Mouse (Mus musculus): ENCODE results near the gene Dnttip1.
A peak's percentile ranks its signal among the peaks of the same experiment; 100 is the strongest.
"Not testable (repeated sequence)": the region's sequence is repeated elsewhere in the genome, so short reads cannot be mapped to it uniquely, and the experiment has no call there.

Gene Dnttip1

DNA sequence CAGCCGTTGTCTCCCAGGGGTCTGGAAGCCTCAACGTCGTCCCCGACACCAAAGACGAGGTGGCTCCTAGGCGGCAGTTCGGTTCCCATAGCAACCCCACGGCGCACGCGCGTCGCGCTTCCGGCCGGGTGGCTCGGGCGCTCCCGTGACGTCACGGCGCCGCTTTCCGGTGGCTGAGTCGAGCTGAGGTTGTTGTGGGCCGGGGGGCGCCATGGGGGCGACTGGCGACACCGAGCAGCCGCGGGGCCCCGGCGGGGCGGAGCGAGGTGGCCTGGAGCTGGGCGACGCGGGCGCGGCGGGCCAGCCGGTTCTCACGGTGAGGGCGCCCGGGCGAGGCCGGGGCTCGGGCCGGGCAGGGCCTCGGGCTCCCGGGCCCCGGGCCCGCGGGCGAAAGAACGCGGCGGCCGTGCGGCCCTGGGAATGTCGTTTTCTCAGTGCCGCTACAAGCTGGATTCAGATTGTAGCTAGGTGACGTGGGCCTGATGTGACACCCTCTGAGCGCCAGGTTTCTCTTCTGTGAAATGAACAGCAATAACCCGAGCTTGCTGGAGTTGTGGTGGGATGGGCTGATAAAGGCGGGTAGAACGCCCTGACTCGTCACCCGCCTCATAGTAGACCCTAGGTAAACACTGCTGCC, at the start of gene Dnttip1, which contains the start of gene Wfdc3:
Gene Dnttip1, plus strand, starts transcription at position 141 of the 637 bp plus-strand sequence.
Gene Wfdc3, minus strand, starts transcription at position 89 of the 637 bp plus-strand sequence.
- DNase-seq, result peak; percentile 95

DNA sequence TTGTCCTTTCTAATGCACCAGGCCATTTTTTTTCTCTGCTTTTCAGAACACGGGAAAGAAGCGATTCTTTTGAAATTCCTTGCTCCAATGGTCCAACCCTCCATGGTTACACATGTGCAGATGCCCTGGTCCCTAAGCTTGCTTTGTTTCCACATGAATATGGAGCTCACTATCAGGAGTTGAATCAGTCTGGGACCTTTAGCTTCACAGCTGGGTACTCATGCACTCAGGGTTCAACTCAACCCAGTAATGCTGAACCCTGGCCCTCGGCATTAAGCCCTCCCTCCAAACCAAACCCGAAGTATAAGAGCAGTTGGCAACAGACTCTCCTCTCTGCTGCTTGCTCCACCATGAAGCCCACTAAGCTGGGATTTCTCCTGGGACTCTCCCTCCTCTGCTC, 47.6 kb upstream of the Dnttip1 start, which contains the start of gene Spint4:
Gene Spint4, plus strand, starts transcription at position 301 of the 400 bp plus-strand sequence.
- no peak for DNase-seq

DNA sequence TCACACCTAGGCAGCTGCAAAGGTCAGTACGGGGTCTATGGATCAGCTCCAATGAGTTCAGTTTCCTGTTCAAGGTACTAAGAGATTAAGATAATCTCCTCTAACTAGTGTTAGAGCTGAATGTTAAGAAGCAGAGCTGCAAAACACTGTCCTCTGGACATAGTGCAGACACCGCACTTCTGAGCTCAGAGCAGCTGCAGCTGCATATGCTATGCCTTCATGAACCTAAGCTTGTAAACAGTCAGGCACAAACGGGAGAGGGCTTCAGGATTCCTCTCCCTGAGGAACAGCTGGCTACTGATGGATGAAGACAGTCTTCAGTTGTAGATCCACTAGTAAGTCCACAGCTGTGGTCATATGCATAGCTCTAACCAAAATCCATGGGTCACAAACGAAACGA, 44.8 kb upstream of the Dnttip1 start:
- no peak for DNase-seq

DNA sequence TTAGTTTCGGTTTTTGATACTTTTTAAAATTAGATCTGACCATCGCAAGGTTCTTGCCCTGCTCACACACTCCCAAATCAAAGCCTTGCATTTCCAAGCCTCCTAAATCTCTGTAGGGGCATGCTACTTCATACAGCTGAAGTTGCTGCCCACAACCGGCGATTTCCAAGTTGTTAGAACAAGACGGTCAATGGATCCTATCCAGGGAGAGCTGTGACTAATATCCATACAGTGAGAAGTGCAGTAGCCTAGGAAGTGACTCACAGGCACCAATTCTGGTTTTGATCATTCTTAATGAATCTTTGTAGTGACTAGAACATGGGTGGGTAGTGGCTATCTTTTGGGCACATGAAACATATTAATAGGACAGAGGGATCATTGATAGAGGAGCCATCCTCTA, 44.0 kb upstream of the Dnttip1 start:
- no peak for DNase-seq

DNA sequence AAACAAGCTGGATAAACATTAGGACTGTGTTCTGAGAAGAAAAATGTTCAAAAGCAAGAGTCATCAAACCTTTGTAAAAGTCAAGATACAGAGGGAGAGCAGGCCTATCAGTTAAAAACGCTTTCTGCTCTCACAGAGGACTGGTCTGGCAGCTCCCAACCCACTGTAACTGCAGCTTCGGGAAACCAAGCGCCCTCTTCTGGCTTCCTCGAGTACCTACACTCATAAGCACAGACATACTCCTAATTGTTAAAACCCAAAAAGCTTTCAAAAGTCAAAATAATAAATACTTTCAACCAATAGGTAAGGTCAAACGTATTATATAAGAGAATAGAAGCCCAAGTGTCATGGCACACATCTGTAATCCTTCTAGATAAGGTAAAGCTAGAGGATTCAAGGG, 41.5 kb upstream of the Dnttip1 start:
- no peak for DNase-seq

DNA sequence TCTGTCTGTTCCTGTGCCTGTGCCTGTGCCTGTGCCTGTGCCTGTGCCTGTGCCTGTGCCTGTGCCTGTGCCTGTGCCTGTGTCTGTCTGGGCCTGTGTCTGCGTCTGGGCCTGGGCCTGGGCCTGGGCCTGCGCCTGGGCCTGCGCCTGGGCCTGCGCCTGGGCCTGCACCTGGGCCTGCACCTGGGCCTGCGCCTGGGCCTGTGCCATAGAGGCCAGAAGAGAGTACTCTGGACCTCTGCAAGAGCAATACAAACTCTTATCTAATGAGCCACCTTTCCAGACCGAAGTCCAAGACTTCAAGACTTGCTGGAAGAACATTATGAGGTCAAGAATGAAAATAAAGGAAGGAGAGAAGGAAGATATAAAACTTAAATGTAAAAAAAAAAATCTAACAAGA, 40.5 kb upstream of the Dnttip1 start:
- DNase-seq, result no peak

DNA sequence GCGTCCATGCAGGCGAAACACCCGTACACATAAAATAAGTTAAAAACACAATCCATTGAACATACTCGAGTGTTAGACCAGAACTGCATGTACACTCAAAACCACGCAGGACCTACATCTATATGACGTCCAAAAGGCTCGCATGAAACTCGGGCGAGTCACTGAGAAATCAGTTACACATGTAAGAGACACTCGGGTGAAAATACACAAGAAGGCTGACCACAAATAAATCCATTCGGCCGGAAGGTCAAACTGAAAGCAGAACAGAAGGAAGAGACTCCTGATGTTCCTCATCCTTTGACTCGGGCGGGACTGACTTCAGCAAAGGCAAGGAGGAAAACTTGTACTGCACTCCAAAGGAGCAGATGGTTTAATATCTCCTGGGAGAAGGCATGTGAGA, 39.8 kb upstream of the Dnttip1 start:
- no peak for DNase-seq

DNA sequence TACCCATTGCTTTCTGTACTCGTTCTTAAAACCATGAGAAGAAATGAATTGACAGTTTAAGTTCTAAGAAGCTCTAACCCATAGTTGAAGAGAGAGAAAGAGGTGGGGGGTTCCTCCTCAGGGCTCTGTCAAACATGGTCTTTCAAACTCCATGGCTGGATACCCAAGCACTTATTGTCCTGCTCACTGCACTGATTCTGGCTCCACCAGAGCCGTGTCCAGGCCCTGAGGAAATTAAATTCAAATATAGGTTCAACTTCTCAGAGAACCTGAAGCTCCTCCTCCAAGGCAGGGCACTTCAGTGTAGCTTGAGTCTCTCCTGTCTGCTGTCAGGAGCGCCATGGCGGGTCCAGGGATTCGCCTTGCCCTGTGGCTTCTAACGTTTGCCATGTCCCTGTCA, 30.8 kb upstream of the Dnttip1 start, which contains the start of gene Spint5:
Gene Spint5, plus strand, starts transcription at position 301 of the 400 bp plus-strand sequence.
- DNase-seq, result no peak

DNA sequence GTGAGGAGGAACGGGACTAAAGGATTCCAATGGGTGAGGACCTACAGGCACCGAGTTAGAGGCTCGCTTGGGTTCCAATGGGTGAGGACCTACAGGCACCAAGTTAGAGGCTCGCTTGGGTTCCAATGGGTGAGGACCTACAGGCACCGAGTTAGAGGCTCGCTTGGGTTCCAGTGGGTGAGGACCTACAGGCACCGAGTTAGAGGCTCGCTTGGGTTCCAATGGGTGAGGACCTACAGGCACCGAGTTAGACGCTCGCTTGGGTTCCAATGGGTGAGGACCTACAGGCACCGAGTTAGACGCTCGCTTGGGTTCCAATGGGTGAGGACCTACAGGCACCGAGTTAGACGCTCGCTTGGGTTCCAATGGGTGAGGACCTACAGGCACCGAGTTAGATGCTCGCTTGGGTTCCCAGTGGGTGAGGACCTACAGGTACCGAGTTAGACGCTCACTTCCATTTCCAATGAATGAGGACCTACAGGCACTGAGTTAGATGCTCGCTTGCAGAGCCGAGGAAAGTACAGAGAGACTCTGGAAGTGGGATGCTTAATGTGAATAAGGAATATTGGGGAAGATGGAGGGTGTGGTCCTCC, 29.5 kb upstream of the Dnttip1 start:
- DNase-seq, result not testable (repeated sequence)

DNA sequence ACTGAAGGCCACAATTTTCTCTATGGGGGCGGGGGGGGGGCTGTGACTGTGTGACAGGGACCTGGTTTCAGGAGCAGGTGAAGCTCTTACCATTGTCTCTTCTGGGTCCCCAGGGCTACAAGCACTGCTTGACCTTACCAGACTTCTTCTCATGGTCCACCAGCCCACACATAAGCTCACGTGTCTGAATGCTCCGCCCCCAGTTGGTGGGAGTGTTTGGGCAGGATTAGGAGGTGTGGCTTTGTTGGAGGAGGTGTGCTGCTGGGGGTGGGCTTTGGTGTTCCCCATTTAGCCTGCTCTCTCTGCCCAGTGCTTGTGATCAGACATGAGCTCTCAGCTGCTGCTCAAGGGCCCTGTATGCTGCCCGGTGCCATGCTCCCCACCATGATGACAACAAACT, 22.5 kb upstream of the Dnttip1 start:
- DNase-seq, result no peak

DNA sequence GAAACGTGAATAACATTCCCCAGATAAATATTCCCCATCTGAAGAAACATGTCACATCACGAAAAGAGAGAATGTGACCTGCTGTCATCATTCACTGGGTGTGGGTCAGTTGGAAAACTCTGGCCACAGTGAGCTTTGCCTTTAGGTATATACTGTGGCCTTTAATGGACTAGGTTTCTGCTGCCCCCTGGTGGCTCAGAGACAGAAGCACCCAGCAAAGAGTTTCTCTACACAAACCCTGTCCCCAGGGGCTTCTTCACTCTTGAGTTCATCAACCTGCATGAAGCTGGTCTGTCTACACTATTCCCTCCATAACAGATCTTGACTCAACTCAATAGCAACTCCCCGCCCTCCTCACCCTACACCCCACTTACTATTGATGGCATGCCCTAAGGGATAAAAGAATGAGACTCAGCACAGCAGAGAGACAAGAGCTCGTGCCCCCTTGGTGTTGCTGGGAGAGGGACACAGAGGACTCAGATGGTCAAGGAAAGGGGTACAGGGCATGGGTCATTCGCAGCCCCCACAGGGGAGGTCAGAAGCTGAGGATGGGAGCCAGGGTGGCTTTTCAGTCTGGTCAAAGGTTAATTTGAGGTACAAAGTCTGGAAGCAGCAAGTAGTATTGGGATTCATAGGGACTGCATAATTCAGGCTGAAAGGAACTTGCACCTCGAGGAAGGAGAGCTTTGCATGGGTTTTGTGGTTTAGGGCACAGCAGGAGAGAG, 19.7 kb upstream of the Dnttip1 start:
- peak; percentile 74 for DNase-seq

DNA sequence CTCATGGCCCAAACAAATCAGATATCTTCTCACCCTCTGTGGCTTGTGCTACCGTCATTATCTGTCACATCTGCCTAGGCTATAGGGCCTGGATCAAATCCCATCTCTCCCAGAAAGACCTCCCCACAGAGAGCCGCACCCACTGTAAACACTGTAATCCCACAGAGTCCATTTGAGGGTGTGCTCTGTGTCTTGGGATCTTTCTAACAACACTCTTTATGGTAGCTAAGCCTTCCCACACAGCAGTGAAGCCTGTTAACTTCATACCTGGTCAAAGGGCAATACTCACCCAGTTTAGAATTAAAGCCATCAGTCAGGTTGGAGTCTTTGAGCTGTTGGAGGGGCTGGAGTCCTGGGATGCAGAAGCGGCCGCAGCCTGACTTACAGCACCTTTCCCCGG, 14.1 kb upstream of the Dnttip1 start:
- DNase-seq, result no peak

DNA sequence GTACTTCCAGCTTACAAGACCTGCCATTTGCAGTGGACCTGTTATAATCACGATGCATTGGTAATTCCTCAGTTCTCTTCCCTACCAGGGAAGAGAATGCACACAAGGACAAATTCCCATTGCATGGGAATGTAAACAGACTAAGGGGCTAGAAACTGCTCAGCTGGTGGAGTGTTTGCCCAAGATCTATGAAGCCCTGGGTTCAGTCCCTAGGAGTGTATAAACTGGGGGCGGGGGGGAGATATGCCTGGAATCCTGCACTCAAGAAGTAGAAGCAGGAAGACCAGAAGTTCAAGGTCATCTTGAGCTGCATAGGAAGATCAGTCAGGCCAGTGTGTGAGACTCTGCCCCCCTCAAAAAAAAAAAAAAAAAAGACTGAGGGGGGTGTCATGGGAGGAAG, 12.5 kb upstream of the Dnttip1 start:
- DNase-seq, result no peak

DNA sequence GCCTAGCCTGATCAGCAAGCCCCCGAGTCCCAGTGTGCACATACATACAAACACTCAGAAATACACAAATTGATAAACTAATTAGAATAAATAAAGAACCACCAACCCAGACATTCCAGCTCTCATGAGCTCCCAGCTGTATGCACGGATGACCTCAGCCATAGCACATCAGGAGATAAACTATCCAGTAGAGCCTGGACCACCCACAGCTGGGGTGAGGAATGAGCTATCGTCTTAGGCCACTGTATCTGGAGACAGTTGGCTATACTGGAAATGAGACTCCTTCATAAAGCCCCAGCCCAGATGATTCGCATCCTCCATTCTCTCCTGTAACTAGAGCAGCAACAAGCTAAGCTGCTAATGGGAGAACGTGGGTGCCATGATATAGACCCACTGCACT, 10.9 kb upstream of the Dnttip1 start:
- no peak for DNase-seq

DNA sequence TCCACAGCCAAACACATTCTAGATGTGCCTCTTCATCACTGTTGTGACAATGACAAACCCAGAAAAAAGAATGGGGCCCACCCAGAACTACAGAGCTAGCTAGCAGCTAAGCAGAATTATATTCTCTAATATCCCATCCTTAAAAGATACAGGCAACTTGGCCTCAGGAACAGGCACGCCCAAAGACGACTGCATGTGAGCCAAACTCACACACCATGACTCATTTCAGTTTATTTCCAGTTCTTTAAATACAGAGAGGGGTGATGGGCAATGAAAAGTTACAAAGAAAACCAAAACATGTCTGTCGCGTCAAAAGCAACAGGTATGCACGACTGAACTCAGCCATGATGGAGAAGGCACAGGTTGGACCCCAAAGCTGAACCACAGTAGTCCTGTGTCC, 10.3 kb upstream of the Dnttip1 start:
- no peak for DNase-seq

DNA sequence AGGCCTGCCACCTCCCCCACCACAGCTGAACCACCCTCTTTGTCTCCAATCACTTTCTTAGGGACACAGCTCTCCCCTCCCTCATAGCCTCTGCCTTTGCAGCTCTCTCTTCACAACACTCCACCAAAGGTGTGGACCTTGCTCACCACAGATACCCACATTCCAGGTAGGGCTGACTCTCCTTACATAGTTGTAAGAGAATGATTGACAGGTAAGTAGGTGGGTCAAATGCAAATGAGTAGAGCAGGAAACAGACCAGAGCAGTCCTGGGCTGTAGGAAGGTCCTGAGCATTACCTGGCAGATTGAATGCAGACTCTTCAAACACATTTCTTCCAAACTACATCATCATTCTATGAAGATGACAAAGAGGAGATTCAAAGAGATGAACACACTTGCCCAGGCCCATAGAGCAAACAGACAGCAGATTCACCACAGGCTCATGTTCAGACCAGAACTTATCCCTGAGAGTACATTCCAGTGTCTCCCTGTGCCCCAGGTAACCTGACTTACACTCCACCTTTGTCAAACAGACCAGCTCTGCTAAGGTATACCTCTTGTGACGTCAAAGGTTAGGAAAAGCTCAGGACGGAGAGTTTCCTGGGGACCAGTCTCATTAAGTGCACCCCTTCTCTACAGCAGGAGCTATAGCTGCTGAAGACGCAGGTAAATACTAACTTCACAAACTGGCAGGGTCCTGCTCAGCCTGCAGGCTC, 8.2 kb upstream of the Dnttip1 start:
- DNase-seq, result peak; percentile 11

DNA sequence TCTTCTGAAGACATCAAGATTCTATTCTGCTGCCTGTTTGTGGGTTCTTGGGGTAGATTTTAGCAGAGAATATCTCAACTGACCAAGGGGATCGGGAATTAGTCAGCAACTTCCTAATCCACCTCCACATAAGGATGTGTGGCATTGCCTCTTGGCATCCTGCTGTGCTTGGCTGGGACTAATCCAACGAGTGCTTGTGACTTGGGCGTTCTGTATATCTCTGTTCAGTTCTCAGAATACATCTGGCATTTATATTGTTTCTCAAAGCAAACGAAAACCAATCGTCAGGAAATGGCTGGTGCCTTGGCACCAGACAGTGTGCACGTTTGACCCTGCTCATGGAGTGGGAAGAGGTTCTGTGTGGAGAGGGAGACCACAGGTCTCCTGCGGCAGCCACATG, 5.9 kb upstream of the Dnttip1 start:
- DNase-seq, result no peak

DNA sequence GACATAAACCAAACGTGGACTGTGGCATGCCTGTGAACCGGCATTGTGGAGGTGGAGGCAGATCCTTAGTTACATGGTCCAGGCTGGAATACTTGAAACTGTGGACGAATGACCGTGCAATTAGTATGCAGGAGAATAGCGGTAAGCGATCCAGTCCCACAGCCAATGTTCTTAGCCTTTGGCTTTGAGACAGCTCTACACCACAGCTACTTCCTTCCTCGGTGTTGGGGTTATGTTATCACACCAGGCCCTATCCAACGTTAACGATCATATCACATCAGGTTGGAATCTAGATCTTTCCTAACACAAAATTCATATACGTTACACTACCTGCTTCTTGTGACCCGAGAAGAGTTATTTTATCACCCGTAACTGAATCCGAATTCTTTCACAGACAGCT, 796 bp upstream of the Dnttip1 start:
- no peak for DNase-seq

DNA sequence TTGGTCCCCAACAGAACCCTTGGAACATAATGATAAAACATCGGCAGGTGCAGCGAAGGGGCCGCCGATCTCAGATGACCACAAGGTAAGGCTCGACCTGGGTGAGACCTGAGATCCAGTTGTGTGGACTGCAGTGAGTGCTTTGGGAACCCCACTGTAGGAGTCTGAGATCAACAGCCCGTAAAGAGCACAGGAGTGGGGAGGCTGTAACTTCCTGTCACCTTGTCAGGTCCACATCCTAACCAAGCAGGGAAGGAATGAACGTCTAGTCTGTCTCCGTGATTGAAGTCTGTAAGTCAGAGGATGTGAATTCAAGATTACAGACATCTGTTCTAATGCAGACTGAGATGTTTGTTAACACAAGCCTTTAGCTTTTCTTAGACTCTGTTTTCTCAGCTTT, 910 bp downstream of the Dnttip1 start:
- no peak for DNase-seq

DNA sequence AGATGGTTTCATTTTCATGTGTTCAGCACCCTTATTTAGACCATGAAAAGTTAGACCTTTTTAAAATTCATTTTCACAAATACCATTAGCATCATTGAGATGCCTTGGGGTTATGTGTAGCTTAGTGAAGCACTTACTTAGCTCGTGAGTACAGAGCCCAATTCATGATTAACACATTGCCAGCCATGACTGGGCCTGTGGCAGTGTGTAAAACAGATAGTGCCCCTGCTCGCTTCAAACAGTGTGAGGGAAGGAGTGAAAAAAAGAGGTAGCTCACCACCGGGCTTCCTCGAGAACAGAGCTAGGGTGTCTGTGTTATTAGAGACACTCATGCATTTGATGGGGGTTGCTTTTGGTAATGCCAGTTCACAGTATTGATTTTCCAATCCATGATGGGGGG, 2.4 kb downstream of the Dnttip1 start:
- DNase-seq, result no peak

DNA sequence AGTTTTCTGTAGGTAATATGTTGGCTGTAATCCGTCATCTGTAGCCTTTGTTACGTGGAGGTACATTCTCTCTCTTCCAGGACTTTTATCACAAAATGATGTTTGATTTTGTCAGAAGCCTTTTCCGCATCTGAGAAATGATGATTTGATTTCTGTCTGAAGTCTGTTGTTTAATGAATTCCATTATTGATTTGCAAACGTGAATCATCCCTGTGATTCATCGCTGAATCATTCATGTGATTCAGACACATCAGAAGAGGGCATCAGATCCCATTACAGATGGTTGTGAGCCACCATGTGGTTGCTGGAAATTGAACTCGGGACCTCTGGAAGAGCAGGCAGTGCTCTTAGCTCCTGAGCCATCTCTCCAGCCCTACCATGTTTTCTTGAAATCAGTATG, 3.2 kb downstream of the Dnttip1 start:
- DNase-seq, result no peak

DNA sequence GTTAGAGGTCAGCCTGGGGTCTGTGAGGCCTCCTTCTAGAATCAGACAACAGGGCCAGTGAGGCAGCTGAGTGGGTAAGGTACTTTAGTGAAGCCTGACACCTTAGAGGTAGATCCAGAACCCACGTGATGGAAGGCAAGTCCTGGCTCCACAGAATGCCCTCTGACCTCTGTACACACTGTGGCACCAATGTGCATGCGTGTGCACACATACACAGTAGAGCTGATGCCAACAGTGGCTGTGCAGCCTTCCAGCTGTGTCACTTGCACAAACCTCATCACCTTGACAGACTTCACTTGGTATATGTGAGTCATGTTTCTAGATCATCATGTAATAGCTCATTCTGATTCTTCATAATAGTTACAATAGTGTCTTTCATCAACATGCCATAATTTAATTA, 6.7 kb downstream of the Dnttip1 start:
- DNase-seq, result no peak

DNA sequence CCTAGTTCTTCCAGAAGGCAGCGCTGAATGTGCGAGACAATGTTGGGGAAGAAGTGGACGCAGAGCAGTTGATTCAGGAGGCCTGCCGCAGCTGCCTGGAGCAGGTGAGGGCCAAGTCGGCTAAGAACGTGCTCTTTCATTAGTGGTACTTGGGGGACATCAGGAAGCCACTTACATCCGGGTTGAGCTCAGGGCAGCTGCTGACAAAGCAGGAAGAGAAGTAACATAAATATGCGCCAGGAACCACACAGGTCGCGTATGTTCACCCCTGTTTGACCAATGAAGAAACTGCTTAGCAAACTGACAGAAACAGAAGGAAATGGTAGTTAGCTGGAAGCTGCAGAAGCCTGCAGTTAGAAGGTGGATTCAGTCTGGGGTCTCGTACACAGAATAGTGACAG, 8.3 kb downstream of the Dnttip1 start:
- DNase-seq, result no peak

DNA sequence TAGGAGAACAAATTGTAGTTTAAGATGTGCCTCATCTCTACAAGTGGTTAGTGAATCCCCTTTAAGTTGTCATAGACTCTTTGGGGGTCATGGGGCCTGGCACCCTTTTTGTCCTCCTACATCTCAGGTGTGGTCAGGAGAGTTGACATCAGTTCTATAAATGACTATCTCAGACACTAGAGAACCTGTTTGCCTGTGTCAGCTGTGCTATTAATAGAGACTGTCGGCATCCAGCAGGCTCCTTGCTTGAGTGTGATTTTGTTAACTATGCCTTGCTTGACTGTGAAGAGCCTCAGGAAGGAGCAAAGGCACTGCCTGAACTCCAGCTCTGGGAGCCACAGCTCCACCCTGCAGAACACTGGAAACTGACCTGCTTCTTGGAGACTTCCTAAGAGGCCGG, 9.0 kb downstream of the Dnttip1 start:
- no peak for DNase-seq
